ENCODE assay signal across 8 mouse cellular contexts in genomic region chr1:156241035-156241434, GRCm38 (mm10). TPM values are rescaled to one million over a fixed set of nuclear protein-coding genes. Genes with fewer than 3 reads are reported as not detected.
DNase-seq lines count a peak whose midpoint lies in the region; ATAC-seq lines count a peak whose summit lies in the region.

No protein-coding gene starts in this region.

- H3K9me3 ChIP-seq in midbrain, embryonic 11.5 days (ENCODE audit: control insufficient read depth, low read length): no peaks in the 10 kb centered on the region
- no peaks in the 10 kb centered on the region for H3K9me3 ChIP-seq in midbrain, embryonic 10.5 days (replicated peaks)
- no peaks in the 10 kb centered on the region for H3K9me3 ChIP-seq in forebrain, embryonic 13.5 days (replicated peaks)

- H3K4me3 ChIP-seq in midbrain, embryonic 11.5 days (ENCODE audit: low read depth, low read length): no peak overlapping the region
- H3K4me3 ChIP-seq in midbrain, embryonic 10.5 days: no peak overlapping the region
- H3K4me3 ChIP-seq in forebrain, embryonic 13.5 days: no peak overlapping the region

- no peak overlapping the region for H3K27ac ChIP-seq in midbrain, embryonic 11.5 days (ENCODE audit: low read depth, low read length)
- H3K27ac ChIP-seq in midbrain, embryonic 10.5 days (replicated peaks): no peak overlapping the region
- no peak overlapping the region for H3K27ac ChIP-seq in forebrain, embryonic 13.5 days

- DNase-seq in cerebellum, postnatal 10 days: peak; percentile 58 to 66
- DNase-seq in midbrain, embryonic 11.5 days (ENCODE audit: low spot score, missing footprints): peak; percentile 90
- no peak for DNase-seq in midbrain, embryonic 10.5 days (ENCODE audit: low spot score)
- DNase-seq in c-Kit-positive CD71-negative TER-119-negative erythroid progenitor cells, embryonic 14.5 days (ENCODE audit: low read depth): peak; percentile 72
- peak; percentile 13 for DNase-seq in large intestine, adult 2 months (ENCODE audit: low read depth, low spot score)
- peak; percentile 18 to 63 for DNase-seq in spleen, postnatal 10 days (ENCODE audit: low spot score in 2 of 2)

- H3K4me2 ChIP-seq in midbrain, embryonic 11.5 days: no peak overlapping the region
- no peak overlapping the region for H3K4me2 ChIP-seq in forebrain, embryonic 13.5 days

- H3K27me3 ChIP-seq in midbrain, embryonic 11.5 days (ENCODE audit: control insufficient read depth, insufficient read depth, low read length): no peaks in the 10 kb centered on the region
- H3K27me3 ChIP-seq in midbrain, embryonic 10.5 days (ENCODE audit: low read depth, poor library complexity, severe bottlenecking): no peaks in the 10 kb centered on the region
- no peaks in the 10 kb centered on the region for H3K27me3 ChIP-seq in forebrain, embryonic 13.5 days

- ATAC-seq in cerebellum, adult (ENCODE audit: insufficient number of reproducible peaks, low FRiP score, low TSS enrichment): no peak
- peak; percentile 11; the same call in 1 of the 2 replicates for ATAC-seq in midbrain, embryonic 11.5 days (ENCODE audit: low FRiP score)
- no peak for ATAC-seq in forebrain, embryonic 13.5 days

- 44% methylated on average over 2 of the region's 2 CpGs for WGBS in midbrain, embryonic 11.5 days
- WGBS in midbrain, embryonic 10.5 days: 45% methylated on average over 2 of the region's 2 CpGs
- WGBS in large intestine, adult 2 months: 42% methylated on average over 2 of the region's 2 CpGs
- WGBS in forebrain, embryonic 13.5 days: 41% methylated on average over 2 of the region's 2 CpGs

- H3K4me1 ChIP-seq in midbrain, embryonic 11.5 days (ENCODE audit: control insufficient read depth, insufficient read depth, low read length): no peaks in the 10 kb centered on the region
- H3K4me1 ChIP-seq in midbrain, embryonic 10.5 days: peaks cover 4% of the 10 kb centered on the region; the same call in 1 of the 2 replicates
- no peaks in the 10 kb centered on the region for H3K4me1 ChIP-seq in forebrain, embryonic 13.5 days

- no peak overlapping the region for H3K9ac ChIP-seq in midbrain, embryonic 11.5 days (ENCODE audit: low read length)
- H3K9ac ChIP-seq in forebrain, embryonic 13.5 days: no peak overlapping the region

- no peaks in the 10 kb centered on the region for H3K36me3 ChIP-seq in midbrain, embryonic 11.5 days (ENCODE audit: control insufficient read depth, insufficient read depth, low read length)
- no peaks in the 10 kb centered on the region for H3K36me3 ChIP-seq in midbrain, embryonic 10.5 days
- H3K36me3 ChIP-seq in forebrain, embryonic 13.5 days (ENCODE audit: poor library complexity, severe bottlenecking): no peaks in the 10 kb centered on the region

RNA-seq across cellular contexts. Expression of gene Fam163a, which starts 36.2 kb away (rescaled TPM):
- polyA plus RNA-seq in midbrain, embryonic 11.5 days (2014; fragmentation: Nextera tagmentation; extraction: Ambion mirVana): 5.8 and 6.8 TPM in 2 replicates
- 4.5 and 7.2 TPM in 2 replicates for polyA plus RNA-seq in midbrain, embryonic 10.5 days (2016; fragmentation: Nextera tagmentation; extraction: Ambion mirVana)
- 0.29 and 0.48 TPM in 2 replicates for polyA plus RNA-seq in large intestine, adult 2 months (2012; rRNA removed)
- polyA plus RNA-seq in forebrain, embryonic 13.5 days (2015; fragmentation: Nextera tagmentation; extraction: Ambion mirVana): 2.1 and 2.2 TPM in 2 replicates
